Mouse (Mus musculus) testis, adult 2 months (tissue): ENCODE results near the gene Kitl.

Experiments used
- CTCF ChIP-seq: fragments of 200-500 bp; IDR thresholded peaks from 2 replicates; pipeline ENCODE4 v1.5.1; 2012; ENCODE audit warnings: low read depth, mild to moderate bottlenecking, inconsistent platforms, low read length, moderate library complexity; ENCODE audit not compliant: control insufficient read depth, insufficient read depth, insufficient replicate concordance
- POLR2A ChIP-seq: fragments of 200-500 bp; IDR thresholded peaks from 2 replicates; pipeline ENCODE4 v1.6.1; 2012; ENCODE audit warnings: low read depth, mild to moderate bottlenecking, inconsistent platforms, low read length, moderate library complexity; ENCODE audit not compliant: control insufficient read depth

- TF ChIP-seq CTCF (no peak), POLR2A (no peak)
Measured at GRCm38 (mm10) chr10:100072641-100073040, 57.2 kb downstream of the Kitl start.
